Mouse (Mus musculus) midbrain, embryonic 12.5 days (tissue): ENCODE measurements around the gene Hmx2. TPM values are rescaled to one million over a fixed set of nuclear protein-coding genes. Genes with fewer than 3 reads are reported as not detected.

ENCODE experiments used
- polyA plus RNA-seq: library from polyadenylated mRNA; unstranded; fragments of >200 nt; fragmentation: Nextera tagmentation; extraction: Ambion mirVana; gene quantifications from 2 replicates; pipeline ENCODE4 v1.2.1, GENCODE M21; 2016

The Hmx2 gene
- polyA plus RNA-seq, 1 experiment from 2014 or later, result 0.34 TPM

Other genes starting within 250 kb of the Hmx2 start
- gene Cuzd1, start 226.5 kb upstream of the Hmx2 start, polyA plus RNA-seq, result not detected in 2 replicates
- not detected in 2 replicates for gene Fam24b, start 219.3 kb upstream of the Hmx2 start, polyA plus RNA-seq
- not detected in 2 replicates for gene Fam24a, start 214.9 kb upstream of the Hmx2 start, polyA plus RNA-seq
- 19.2 and 19.6 TPM in 2 replicates for gene 2310057M21Rik, start 186.0 kb upstream of the Hmx2 start, polyA plus RNA-seq
- gene Pstk, start 177.6 kb upstream of the Hmx2 start, polyA plus RNA-seq, result 57.0 and 57.7 TPM in 2 replicates
- gene Ikzf5, start 138.3 kb upstream of the Hmx2 start, polyA plus RNA-seq, result 20.9 and 23.6 TPM in 2 replicates
- 90.7 and 98.2 TPM in 2 replicates for gene Acadsb, start 138.2 kb upstream of the Hmx2 start, polyA plus RNA-seq
- 0.11 and 0.16 TPM in 2 replicates for gene Hmx3, start 5.9 kb upstream of the Hmx2 start, polyA plus RNA-seq
- gene Bub3, start 11.4 kb downstream of the Hmx2 start, polyA plus RNA-seq, result 229 and 246 TPM in 2 replicates